Mouse (Mus musculus) neural tube, embryonic 11.5 days (tissue): ENCODE measurements around the gene Txlng. TPM values are rescaled to one million over a fixed set of nuclear protein-coding genes. Genes with fewer than 3 reads are reported as not detected.
"Not testable (repeated sequence)": the region's sequence is repeated elsewhere in the genome, so short reads cannot be mapped to it uniquely, and the experiment has no call there.

Source experiments
- ATAC-seq: fragments of 200-750 bp; cut with Nextera tagmentation; 2 replicates; pipeline ENCODE4 v1.8.0; 2017; ENCODE audit warnings: moderate number of reproducible peaks, mild to moderate bottlenecking, moderate TSS enrichment, moderate library complexity; ENCODE audit not compliant: insufficient read depth, low FRiP score, low TSS enrichment
- DNase-seq: peaks from one replicate; pipeline ENCODE4 v3.0.0-alpha.2; 2015; ENCODE audit warnings: low spot score
- H3K27ac ChIP-seq: fragments of 300-500 bp; sonication (generic); 2 replicates; pipeline ENCODE4 v1.5.1; 2014; ENCODE audit warnings: low read depth, mild to moderate bottlenecking, low read length
- H3K27me3 ChIP-seq: fragments of 300-500 bp; sonication (generic); 2 replicates; pipeline ENCODE4 v1.6.1; 2014; ENCODE audit warnings: mild to moderate bottlenecking, low read length, mixed read lengths; ENCODE audit not compliant: control insufficient read depth, insufficient read depth
- H3K36me3 ChIP-seq: fragments of 300-500 bp; sonication (generic); 2 replicates; pipeline ENCODE4 v1.6.1; 2014; ENCODE audit warnings: mild to moderate bottlenecking, low read length, moderate library complexity, mixed read lengths; ENCODE audit not compliant: control insufficient read depth, insufficient read depth
- H3K4me1 ChIP-seq: fragments of 300-500 bp; sonication (generic); 2 replicates; pipeline ENCODE4 v1.6.1; 2014; ENCODE audit warnings: low read length, mixed read lengths; ENCODE audit not compliant: control insufficient read depth, insufficient read depth
- H3K4me2 ChIP-seq: fragments of 300-500 bp; sonication (generic); 2 replicates; pipeline ENCODE4 v1.6.1; 2014; ENCODE audit warnings: low read depth, mild to moderate bottlenecking, moderate library complexity
- H3K4me3 ChIP-seq: fragments of 300-500 bp; sonication (generic); 2 replicates; pipeline ENCODE4 v1.5.1; 2014; ENCODE audit warnings: low read depth, low read length
- H3K9ac ChIP-seq: fragments of 300-500 bp; sonication (generic); 2 replicates; pipeline ENCODE4 v1.6.1; 2014; ENCODE audit warnings: mild to moderate bottlenecking, low read length
- H3K9me3 ChIP-seq: fragments of 300-500 bp; sonication (generic); 2 replicates; pipeline ENCODE4 v1.6.1; 2016; ENCODE audit warnings: low read length; ENCODE audit not compliant: control insufficient read depth
- WGBS: fragments of 180-500 bp; shearing (Covaris S2); extraction: QIAGEN DNeasy Blood & Tissue Kit; methylation state at CpG from one replicate; pipeline ENCODE4 v1.1.7; 2014; 5-methylcytosine and 5-hydroxymethylcytosine counted together
- polyA plus RNA-seq: library from polyadenylated mRNA; unstranded; fragments of >200 nt; fragmentation: Nextera tagmentation; extraction: Ambion mirVana; gene quantifications from 2 replicates; pipeline ENCODE4 v1.2.1, GENCODE M21; 2014

Txlng gene
- polyA plus RNA-seq, 1 experiment from 2014 or later, result 17.0 TPM

DNA sequence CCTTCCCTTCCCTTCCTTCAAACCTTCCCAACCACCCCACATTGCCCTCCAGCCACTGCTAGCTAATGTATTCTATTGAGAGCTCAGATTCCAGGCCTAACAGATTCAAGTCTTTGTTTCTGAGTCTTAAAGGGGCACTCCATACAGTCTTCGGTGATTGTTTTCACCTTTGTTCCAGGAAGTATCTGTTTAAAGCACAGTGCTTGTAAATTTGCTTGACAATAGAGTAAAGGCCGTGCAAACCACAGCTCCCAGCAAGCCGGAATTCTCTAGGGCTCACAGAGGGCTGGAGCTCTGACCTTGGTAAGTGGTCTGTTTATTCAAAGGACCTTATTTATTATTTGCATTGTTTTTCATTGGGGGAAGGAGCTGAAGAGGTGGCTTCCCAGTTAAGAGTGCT, 2.8 kb upstream of the Txlng start:
- Histone ChIP-seq H3K27ac (no peak overlapping the region), H3K36me3 (no peaks in the 10 kb centered on the region), H3K4me2 (no peak overlapping the region), H3K9me3 (no peaks in the 10 kb centered on the region), H3K27me3 (no peaks in the 10 kb centered on the region), H3K9ac (no peak overlapping the region), H3K4me3 (no peak overlapping the region), H3K4me1 (no peaks in the 10 kb centered on the region)
- DNase-seq (no peak), ATAC-seq (no peak; the same call in 1 of the 2 replicates)
- WGBS, result 41% methylated on average over 3 of the region's 3 CpGs

DNA sequence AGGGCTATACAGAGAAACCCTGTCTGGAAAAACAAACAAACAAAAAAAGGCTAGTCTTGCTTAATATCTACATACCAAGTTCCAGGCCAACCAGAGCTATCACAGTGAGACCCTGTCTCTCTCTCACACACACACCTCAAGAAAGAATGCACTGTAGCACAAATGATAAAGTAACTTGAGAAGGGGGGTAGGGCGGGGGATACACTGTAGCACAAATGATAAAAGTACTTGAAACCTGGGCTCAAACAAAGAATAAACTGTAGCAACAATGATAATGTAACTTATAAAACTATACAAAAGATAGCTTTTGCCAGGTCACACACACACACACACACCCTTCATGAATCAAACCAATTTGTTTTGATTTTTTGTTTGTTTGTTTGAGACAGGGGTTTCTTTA, 2.3 kb upstream of the Txlng start:
- DNase-seq, result no peak
- 54% methylated on average over 1 of the region's 1 CpGs for WGBS
- no peaks in the 10 kb centered on the region for H3K36me3 ChIP-seq
- H3K9me3 ChIP-seq, result no peaks in the 10 kb centered on the region
- H3K4me3 ChIP-seq, result no peak overlapping the region
- no peak overlapping the region for H3K9ac ChIP-seq
- no peaks in the 10 kb centered on the region for H3K27me3 ChIP-seq
- H3K4me1 ChIP-seq, result no peaks in the 10 kb centered on the region
- no peak for ATAC-seq
- H3K27ac ChIP-seq, result no peak overlapping the region
- H3K4me2 ChIP-seq, result no peak overlapping the region

DNA sequence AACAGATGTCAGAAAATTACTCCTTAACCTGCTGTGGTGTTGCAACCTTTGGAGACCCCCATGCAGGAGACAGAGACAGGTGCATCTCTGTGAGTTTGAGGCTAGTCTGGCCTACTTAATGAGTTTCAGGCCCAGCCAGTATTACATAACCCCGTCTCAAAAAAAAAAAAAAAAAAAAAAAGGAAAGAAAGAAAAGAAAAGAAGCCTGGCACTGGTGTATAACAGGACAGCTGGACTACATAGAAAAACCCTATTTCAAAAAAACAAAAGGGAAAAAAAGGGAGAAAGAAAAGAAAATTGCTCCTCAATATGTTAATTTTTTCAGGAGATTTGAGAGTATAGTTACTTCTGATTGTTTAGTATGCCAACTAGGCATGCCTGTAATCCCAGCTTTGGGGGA, 1.8 kb upstream of the Txlng start:
- ATAC-seq (no peak), DNase-seq (no peak)
- WGBS, result 47% methylated on average over 1 of the region's 1 CpGs
- Histone ChIP-seq H3K9me3 (no peaks in the 10 kb centered on the region), H3K27ac (no peak overlapping the region), H3K9ac (no peak overlapping the region), H3K27me3 (no peaks in the 10 kb centered on the region), H3K4me3 (no peak overlapping the region), H3K4me2 (no peak overlapping the region), H3K4me1 (no peaks in the 10 kb centered on the region), H3K36me3 (no peaks in the 10 kb centered on the region)

DNA sequence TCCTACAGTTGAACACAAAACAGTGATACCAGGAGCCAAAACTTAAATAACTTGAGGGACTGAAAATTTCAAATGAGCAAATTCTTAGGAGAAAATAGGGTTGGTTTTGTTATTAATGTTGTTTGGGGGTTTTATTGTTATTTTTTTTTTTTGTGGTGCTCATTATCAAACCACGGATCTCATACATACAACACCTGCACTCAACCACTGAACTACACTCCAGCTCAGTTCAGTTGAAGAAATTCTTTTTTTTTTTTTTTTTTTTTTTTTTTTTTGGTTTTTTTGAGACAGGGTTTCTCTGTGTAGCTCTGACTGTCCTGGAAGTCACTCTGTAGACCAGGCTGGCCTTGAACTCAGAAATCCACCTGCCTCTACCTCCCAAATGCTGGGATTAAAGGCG, 1.1 kb upstream of the Txlng start:
- WGBS, result 80% methylated on average over 2 of the region's 2 CpGs
- not testable (repeated sequence) for ATAC-seq

GRCm38 (mm10) chrX:162829741-162830140, 487 bp upstream of the Txlng start:
- ATAC-seq, result no peak
- H3K4me3 ChIP-seq, result peak overlapping the region; percentile 20; the same call in 1 of the 2 replicates
- H3K27ac ChIP-seq, result no peak overlapping the region

More for the DNA sequence above, 1.1 kb upstream of the Txlng start:
- not testable (repeated sequence) for H3K27me3 ChIP-seq, DNase-seq, H3K4me1 ChIP-seq, H3K9ac ChIP-seq, H3K9me3 ChIP-seq, H3K4me3 ChIP-seq, H3K4me2 ChIP-seq, H3K27ac ChIP-seq, H3K36me3 ChIP-seq

GRCm38 (mm10) chrX:162828783-162829182, 471 bp downstream of the Txlng start:
- peak; percentile 58 for ATAC-seq

More at GRCm38 (mm10) chrX:162829741-162830140, 487 bp upstream of the Txlng start:
- Histone ChIP-seq H3K9ac (no peak overlapping the region), H3K27me3 (no peaks in the 10 kb centered on the region), H3K36me3 (no peaks in the 10 kb centered on the region), H3K9me3 (no peaks in the 10 kb centered on the region), H3K4me2 (peak overlapping the region; percentile 23), H3K4me1 (no peaks in the 10 kb centered on the region)
- WGBS, result 52% methylated on average over 5 of the region's 5 CpGs
- no peak for DNase-seq

DNA sequence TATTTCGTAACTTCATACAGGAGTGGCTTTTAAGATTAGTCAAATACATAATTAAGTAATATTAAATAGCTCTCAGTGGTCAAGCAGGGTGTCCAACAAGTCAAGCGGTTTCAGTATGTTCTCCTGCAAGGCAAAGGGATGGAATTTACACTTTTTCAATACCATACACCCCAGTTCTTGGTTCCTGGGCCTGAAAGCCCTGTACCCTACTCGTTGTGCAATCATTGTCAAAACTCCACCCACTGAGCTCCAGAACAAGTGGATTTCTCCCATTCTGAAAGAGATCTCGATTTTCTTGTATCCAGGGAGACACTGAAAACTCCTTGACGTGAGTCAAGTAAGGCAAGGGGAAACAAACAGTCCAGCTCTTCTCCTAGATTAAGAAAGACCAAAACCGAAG, 1.2 kb downstream of the Txlng start:
- Histone ChIP-seq H3K4me2 (peak overlapping the region; percentile 82), H3K4me3 (peak overlapping the region; percentile 54), H3K27me3 (no peaks in the 10 kb centered on the region), H3K9ac (no peak overlapping the region), H3K9me3 (no peaks in the 10 kb centered on the region), H3K27ac (no peak overlapping the region), H3K4me1 (no peaks in the 10 kb centered on the region), H3K36me3 (no peaks in the 10 kb centered on the region)
- DNase-seq (no peak), ATAC-seq (no peak)
- WGBS, result 48% methylated on average over 6 of the region's 6 CpGs

More at GRCm38 (mm10) chrX:162828783-162829182, 471 bp downstream of the Txlng start:
- Histone ChIP-seq H3K36me3 (no peaks in the 10 kb centered on the region), H3K9ac (peak overlapping the region; percentile 52), H3K9me3 (no peaks in the 10 kb centered on the region), H3K4me3 (peak overlapping the region; percentile 54), H3K4me2 (peak overlapping the region; percentile 82), H3K4me1 (no peaks in the 10 kb centered on the region), H3K27ac (no peak overlapping the region), H3K27me3 (no peaks in the 10 kb centered on the region)
- DNase-seq, result no peak
- WGBS, result 22% methylated on average over 15 of the region's 20 CpGs

- ATAC-seq, result no peak
- Histone ChIP-seq H3K27me3 (no peaks in the 10 kb centered on the region), H3K4me1 (no peaks in the 10 kb centered on the region), H3K4me2 (no peak overlapping the region), H3K9me3 (no peaks in the 10 kb centered on the region), H3K4me3 (no peak overlapping the region), H3K9ac (no peak overlapping the region), H3K36me3 (no peaks in the 10 kb centered on the region), H3K27ac (no peak overlapping the region)
- peak; percentile 42 for DNase-seq
These were observed 28.9 kb downstream of the Txlng start for GRCm38 (mm10) chrX:162800371-162800770.

GRCm38 (mm10) chrX:162791392-162791791, 37.9 kb downstream of the Txlng start:
- WGBS, result 84% methylated on average over 5 of the region's 5 CpGs
- not testable (repeated sequence) for H3K36me3 ChIP-seq, H3K4me3 ChIP-seq

More at GRCm38 (mm10) chrX:162791392-162791791, 37.9 kb downstream of the Txlng start:
- not testable (repeated sequence) for H3K9me3 ChIP-seq, H3K9ac ChIP-seq, DNase-seq, ATAC-seq, H3K4me1 ChIP-seq, H3K27ac ChIP-seq, H3K4me2 ChIP-seq, H3K27me3 ChIP-seq
